Mouse (Mus musculus) left cerebral cortex, adult 9 months (tissue): ENCODE measurements around the gene Hes2.
A peak's percentile ranks its signal among the peaks of the same experiment; 100 is the strongest.

Experiments
- DNase-seq, 2 experiments: peaks; one replicate each; pipeline ENCODE4 v3.0.0; 2022; ENCODE audit warnings: low spot score in 2 of 2

Gene Hes2

GRCm38 (mm10) chr4:152131809-152132771, 26.6 kb upstream of the Hes2 start:
- DNase-seq, result no peak

GRCm38 (mm10) chr4:152132772-152133169, 25.9 kb upstream of the Hes2 start:
- no peak for DNase-seq

- no peak for DNase-seq
Measured at GRCm38 (mm10) chr4:152133213-152133612, 25.5 kb upstream of the Hes2 start.

GRCm38 (mm10) chr4:152134507-152134906, 24.2 kb upstream of the Hes2 start:
- peak in 1 of 2 experiments; percentile 48 for DNase-seq

- DNase-seq, result no peak
Measured at GRCm38 (mm10) chr4:152135363-152135762, 23.3 kb upstream of the Hes2 start.

GRCm38 (mm10) chr4:152136112-152136875, 22.4 kb upstream of the Hes2 start:
- DNase-seq, result peak in 1 of 2 experiments; percentile 7

GRCm38 (mm10) chr4:152136876-152137250, 21.8 kb upstream of the Hes2 start:
- no peak for DNase-seq

- DNase-seq, result peak; percentile 36 to 81
Measured at GRCm38 (mm10) chr4:152138497-152139260, 20.0 kb upstream of the Hes2 start.

GRCm38 (mm10) chr4:152140441-152140840, 18.2 kb upstream of the Hes2 start:
- peak in 1 of 2 experiments; percentile 46 for DNase-seq

GRCm38 (mm10) chr4:152141521-152142135, 17.0 kb upstream of the Hes2 start:
- peak in 1 of 2 experiments; percentile 41 for DNase-seq

- DNase-seq, result no peak
Measured at GRCm38 (mm10) chr4:152143632-152144031, 15.0 kb upstream of the Hes2 start.

- no peak for DNase-seq
Measured at GRCm38 (mm10) chr4:152145473-152145872, 13.2 kb upstream of the Hes2 start.

GRCm38 (mm10) chr4:152146033-152146827, 12.4 kb upstream of the Hes2 start:
- DNase-seq, result no peak

- DNase-seq, result no peak
Measured at GRCm38 (mm10) chr4:152150546-152150945, 8.1 kb upstream of the Hes2 start.

- no peak for DNase-seq
Measured at GRCm38 (mm10) chr4:152151451-152151965, 7.2 kb upstream of the Hes2 start.

- DNase-seq, result no peak
Measured at GRCm38 (mm10) chr4:152151966-152152544, 6.6 kb upstream of the Hes2 start, which contains the start of gene Espn. Espn (minus strand) TSS chr4:152152371.

- DNase-seq, result peak in 1 of 2 experiments; percentile 79
Measured at GRCm38 (mm10) chr4:152153771-152154177, 4.9 kb upstream of the Hes2 start.

GRCm38 (mm10) chr4:152155019-152155418, 3.6 kb upstream of the Hes2 start:
- DNase-seq, result no peak

- DNase-seq, result peak in 1 of 2 experiments; percentile 59
Measured at GRCm38 (mm10) chr4:152157779-152158584, 685 bp upstream of the Hes2 start.
